Mouse (Mus musculus): ENCODE results near the gene H2-T24.

GRCm38 (mm10) chr17:35999356-35999755 is 21.0 kb downstream of the H2-T24 start:
- TF ChIP-seq NANOG (IDR thresholded peaks at IDR 0.05; ENCODE audit: borderline replicate concordance, low read length) (no peak), CTCF (conservative IDR thresholded peaks at IDR 0.05; ENCODE audit: low read length) (no peak), POU5F1 (IDR thresholded peaks at IDR 0.05; ENCODE audit: borderline replicate concordance, low read length) (no peak)

Data from E14TG2a.4 (cell line).